In genomic region chr10:61530936-61531335, GRCm38 (mm10) we compare ENCODE assay signal across 21 mouse cellular contexts. TPM values are rescaled to one million over a fixed set of nuclear protein-coding genes. Genes with fewer than 3 reads are reported as not detected.
DNase-seq lines count a peak whose midpoint lies in the region; TF ChIP-seq lines count a peak whose summit lies in the region.
"Had no signal": no experiment of that assay in that cellular context is flagged by ENCODE, and none has a peak within 500 bp of the region (broad histone marks: within the 10 kb centered on the region; RNA-seq: fewer than 3 reads in every experiment).

No protein-coding gene starts in this region.

- no peak for TF ChIP-seq CTCF in cerebellum, adult 2 months (IDR thresholded peaks at IDR 0.05; ENCODE audit: borderline replicate concordance, insufficient read depth, low read depth, low read length)

- peaks cover 16% of the 10 kb centered on the region for H3K4me1 ChIP-seq in cerebellum, adult 2 months (ENCODE audit: control insufficient read depth, insufficient read depth, low read length)
- peaks cover 46% of the 10 kb centered on the region for H3K4me1 ChIP-seq in heart, embryonic 10.5 days

- no peaks in the 10 kb centered on the region for H3K27me3 ChIP-seq in cerebellum, adult 2 months (ENCODE audit: control insufficient read depth, insufficient read depth, low read length)
- no peaks in the 10 kb centered on the region for H3K27me3 ChIP-seq in heart, embryonic 10.5 days (ENCODE audit: insufficient read depth, poor library complexity, severe bottlenecking)
- H3K27me3 ChIP-seq: heart, embryonic 13.5 days; hindbrain, embryonic 15.5 days; limb, embryonic 12.5 days; midbrain, embryonic 12.5 days; neural tube, embryonic 13.5 days had no signal

- peaks cover 29% of the 10 kb centered on the region for H3K36me3 ChIP-seq in heart, embryonic 10.5 days
- H3K36me3 ChIP-seq: hindbrain, embryonic 15.5 days had no signal

- H3K9me3 ChIP-seq in heart, embryonic 10.5 days, result no peaks in the 10 kb centered on the region
- H3K9me3 ChIP-seq: embryonic facial prominence, embryonic 10.5 days; heart, embryonic 13.5 days; hindbrain, embryonic 15.5 days; limb, embryonic 12.5 days; midbrain, embryonic 12.5 days; neural tube, embryonic 13.5 days had no signal

- 57% methylated on average over 3 of the region's 3 CpGs for WGBS in cerebellum, adult 2 months
- WGBS in heart, embryonic 10.5 days, result 90% methylated on average over 3 of the region's 3 CpGs

- peak; percentile 80 to 82 for DNase-seq in cerebellum, postnatal 10 days
- DNase-seq in cerebellum, adult 2 months, result no peak
- peak; percentile 10 for DNase-seq in heart, adult 8-10 months (ENCODE audit: low spot score)
- DNase-seq in heart, embryonic 10.5 days (ENCODE audit: low spot score), result no peak
- DNase-seq in adipocyte (ENCODE audit: low spot score), result peak; percentile 73
- DNase-seq in adrenal gland, postnatal 25 days, result peak; percentile 33
- no peak for DNase-seq in ovary, adult 18-20 months (ENCODE audit: low spot score)
- DNase-seq: cerebellum, adult 18-20 months; gastrocnemius, postnatal 36 days; kidney, adult 8-10 months; kidney, postnatal 10 days; liver, postnatal 0 days; right cerebral cortex, postnatal 4 days; thymus, postnatal 14 days had no signal

- TF ChIP-seq POLR2A in cerebellum, adult 2 months (IDR thresholded peaks at IDR 0.05; ENCODE audit: borderline replicate concordance, insufficient read depth, low read length), result no peak

- H3K27ac ChIP-seq in cerebellum, adult 2 months (ENCODE audit: insufficient read depth, low read length), result no peak overlapping the region
- no peak overlapping the region for H3K27ac ChIP-seq in heart, embryonic 10.5 days
- H3K27ac ChIP-seq: embryonic facial prominence, embryonic 10.5 days; heart, embryonic 13.5 days; hindbrain, embryonic 15.5 days; limb, embryonic 12.5 days; midbrain, embryonic 12.5 days; neural tube, embryonic 13.5 days had no signal

- no peak overlapping the region for H3K4me3 ChIP-seq in cerebellum, adult 2 months (replicated peaks; ENCODE audit: insufficient read depth, low read depth, low read length)
- H3K4me3 ChIP-seq in heart, embryonic 10.5 days, result no peak overlapping the region
- H3K4me3 ChIP-seq: embryonic facial prominence, embryonic 10.5 days; heart, embryonic 13.5 days; hindbrain, embryonic 15.5 days; limb, embryonic 12.5 days; midbrain, embryonic 12.5 days; myocyte; neural tube, embryonic 13.5 days had no signal

RNA-seq across cellular contexts. Expression of gene Lrrc20, which starts 55.3 kb away (rescaled TPM):
- 20.8 and 20.9 TPM in 2 replicates for polyA plus RNA-seq in cerebellum, adult 2 months (2012; rRNA removed)
- 10 to 100 TPM; 32.7 to 43.3 (median 40.3) TPM for total RNA-seq in heart, adult 8-10 months (2022)
- polyA plus RNA-seq in heart, embryonic 10.5 days (2016; fragmentation: Nextera tagmentation; extraction: Ambion mirVana), result 10.5 and 14.0 TPM in 2 replicates
- 22.6 and 28.9 TPM in 2 replicates for total RNA-seq in adrenal gland, postnatal 25 days (2021)

Comparison
In these comparisons a context has a peak if more than half of its experiments do, and no peak if none do; other contexts are left out.
1. DNase-seq: peak in cerebellum, postnatal 10 days (2 of 2), heart, adult 8-10 months (single experiment), adipocyte (single experiment) and adrenal gland, postnatal 25 days (single experiment); none in cerebellum, adult 2 months (0 of 2), heart, embryonic 10.5 days (single experiment) and ovary, adult 18-20 months (single experiment).